Mouse (Mus musculus) MEL (cell line): Measurements from ENCODE around the gene Ube4a. TPM values are rescaled to one million over a fixed set of nuclear protein-coding genes. Genes with fewer than 3 reads are reported as not detected.

ENCODE experiments used
- DNase-seq: peaks from one replicate; pipeline ENCODE4 v3.0.0; 2011; ENCODE audit warnings: low read depth, low spot score
- H3K27ac ChIP-seq: 2 replicates; pipeline ENCODE4 v1.5.1; 2012; ENCODE audit warnings: low read depth, mild to moderate bottlenecking, control low read depth, low read length, moderate library complexity; ENCODE audit not compliant: control insufficient read depth
- H3K27me3 ChIP-seq, 2 experiments: fragments of 150-350 bp in 1 of 2; sonication (generic) in 1 of 2; 2 replicates each; pipeline ENCODE4 v1.6.1; 2012; ENCODE audit warnings: low read length in 2 of 2, mild to moderate bottlenecking in 2 of 2, improper control_type of control experiment in 1 of 2, moderate library complexity in 1 of 2; ENCODE audit not compliant: insufficient read depth in 2 of 2, control insufficient read depth in 1 of 2
- H3K36me3 ChIP-seq, 2 experiments: 2 replicates each; pipeline ENCODE4 v1.6.1; 2012 to 2014; ENCODE audit warnings: low read length in 2 of 2, improper control_type of control experiment in 1 of 2, inconsistent platforms in 1 of 2, mild to moderate bottlenecking in 1 of 2; ENCODE audit not compliant: insufficient read depth in 2 of 2, control insufficient read depth in 1 of 2
- H3K4me1 ChIP-seq, 2 experiments: fragments of 150-350 bp in 1 of 2; sonication (generic) in 1 of 2; 2 replicates each; pipeline ENCODE4 v1.6.1; 2012; ENCODE audit warnings: low read length in 2 of 2, improper control_type of control experiment in 1 of 2, mild to moderate bottlenecking in 1 of 2; ENCODE audit not compliant: insufficient read depth in 2 of 2, control insufficient read depth in 1 of 2
- H3K4me3 ChIP-seq, 2 experiments: fragments of 150-350 bp in 1 of 2; sonication (generic) in 1 of 2; 2 replicates each; pipeline ENCODE4 v1.5.1; 2012; ENCODE audit warnings: low read depth in 2 of 2, low read length in 2 of 2, mild to moderate bottlenecking in 2 of 2, moderate library complexity in 2 of 2, control low read depth in 1 of 2, improper control_type of control experiment in 1 of 2; ENCODE audit not compliant: control insufficient read depth in 1 of 2, insufficient read depth in 1 of 2
- H3K79me2 ChIP-seq: 2 replicates; pipeline ENCODE4 v1.6.1; 2012; ENCODE audit warnings: mild to moderate bottlenecking, low read length, moderate library complexity; ENCODE audit not compliant: control insufficient read depth, poor library complexity, insufficient read depth
- H3K9ac ChIP-seq: 2 replicates; pipeline ENCODE4 v1.6.1; 2012; ENCODE audit warnings: low read depth, mild to moderate bottlenecking, control low read depth, low read length, moderate library complexity; ENCODE audit not compliant: control insufficient read depth, poor library complexity, severe bottlenecking
- H3K9me3 ChIP-seq: fragments of 150-350 bp; sonication (generic); replicated peaks from 2 replicates; pipeline ENCODE4 v1.6.1; 2012; ENCODE audit warnings: mild to moderate bottlenecking, low read length, improper control_type of control experiment, moderate library complexity; ENCODE audit not compliant: insufficient read depth
- CHD1 ChIP-seq: IDR thresholded peaks from 2 replicates; pipeline ENCODE4 v1.6.1; 2012; ENCODE audit warnings: low read depth, mild to moderate bottlenecking, inconsistent platforms, low read length, improper control_type of control experiment
- CTCF ChIP-seq, 3 experiments: IDR thresholded peaks in 2 of 3; conservative IDR thresholded peaks in 1 of 3; 2 replicates each; pipeline ENCODE4 v1.5.1; 2011 to 2012; ENCODE audit warnings: low read length in 3 of 3, low read depth in 2 of 3, mild to moderate bottlenecking in 2 of 3, improper control_type of control experiment in 1 of 3, inconsistent platforms in 1 of 3, mixed read lengths in 1 of 3, moderate library complexity in 1 of 3; ENCODE audit not compliant: control insufficient read depth in 1 of 3, insufficient read depth in 1 of 3, poor library complexity in 1 of 3, severe bottlenecking in 1 of 3
- E2F4 ChIP-seq: IDR thresholded peaks from 2 replicates; pipeline ENCODE4 v1.6.1; 2011; ENCODE audit warnings: low read depth, low read length, improper control_type of control experiment, borderline replicate concordance
- EP300 ChIP-seq, 2 experiments: IDR thresholded peaks; 2 replicates each; pipeline ENCODE4 v1.6.1; 2011; ENCODE audit warnings: improper control_type of control experiment in 2 of 2, low read length in 2 of 2, low read depth in 1 of 2, mild to moderate bottlenecking in 1 of 2
- ETS1 ChIP-seq: IDR thresholded peaks from 2 replicates; pipeline ENCODE4 v1.6.1; 2012; ENCODE audit warnings: low read depth, mild to moderate bottlenecking, inconsistent platforms, low read length, improper control_type of control experiment, moderate library complexity
- GABPA ChIP-seq: IDR thresholded peaks from 2 replicates; pipeline ENCODE4 v1.6.1; 2012; ENCODE audit warnings: low read depth, mild to moderate bottlenecking, inconsistent platforms, low read length, improper control_type of control experiment, moderate library complexity
- GATA1 ChIP-seq: IDR thresholded peaks from 2 replicates; pipeline ENCODE4 v1.6.1; 2011; ENCODE audit warnings: low read depth, low read length, improper control_type of control experiment
- HCFC1 ChIP-seq: IDR thresholded peaks from 2 replicates; pipeline ENCODE4 v1.6.1; 2012; ENCODE audit warnings: low read depth, mild to moderate bottlenecking, inconsistent platforms, low read length, improper control_type of control experiment, moderate library complexity
- KAT2A ChIP-seq: conservative IDR thresholded peaks from 2 replicates; pipeline ENCODE4 v1.6.1; 2012; ENCODE audit warnings: low read depth, low read length, improper control_type of control experiment, inconsistent platforms
- MAX ChIP-seq: IDR thresholded peaks from 2 replicates; pipeline ENCODE4 v1.6.1; 2011; ENCODE audit warnings: low read length, improper control_type of control experiment
- MXI1 ChIP-seq: IDR thresholded peaks from 2 replicates; pipeline ENCODE4 v1.6.1; 2011; ENCODE audit warnings: mild to moderate bottlenecking, low read depth, low read length, improper control_type of control experiment
- MYB ChIP-seq: IDR thresholded peaks from 2 replicates; pipeline ENCODE4 v1.6.1; 2011; ENCODE audit warnings: mild to moderate bottlenecking, low read depth, low read length, improper control_type of control experiment
- MYC ChIP-seq: IDR thresholded peaks from 2 replicates; pipeline ENCODE4 v1.6.1; 2011; ENCODE audit warnings: low read depth, mild to moderate bottlenecking, low read length, improper control_type of control experiment, moderate library complexity
- NELFE ChIP-seq: IDR thresholded peaks from 2 replicates; pipeline ENCODE4 v1.6.1; 2011; ENCODE audit warnings: low read depth, low read length, improper control_type of control experiment
- POLR2A ChIP-seq, 2 experiments: IDR thresholded peaks; 2 replicates each; pipeline ENCODE4 v1.6.1; 2011 to 2012; ENCODE audit warnings: low read length in 2 of 2, mild to moderate bottlenecking in 2 of 2, control low read depth in 1 of 2, improper control_type of control experiment in 1 of 2, low read depth in 1 of 2, moderate library complexity in 1 of 2; ENCODE audit not compliant: control insufficient read depth in 1 of 2, insufficient read depth in 1 of 2, poor library complexity in 1 of 2
- POLR2AphosphoS2 ChIP-seq: IDR thresholded peaks from 2 replicates; pipeline ENCODE4 v1.6.1; 2011; ENCODE audit warnings: low read length, improper control_type of control experiment
- RCOR1 ChIP-seq: IDR thresholded peaks from 2 replicates; pipeline ENCODE4 v1.6.1; 2012; ENCODE audit warnings: low read depth, mild to moderate bottlenecking, inconsistent platforms, low read length, improper control_type of control experiment
- TBP ChIP-seq: IDR thresholded peaks from 2 replicates; pipeline ENCODE4 v1.8.0; 2011; ENCODE audit warnings: low read depth, low read length, improper control_type of control experiment
- TCF12 ChIP-seq: IDR thresholded peaks from 2 replicates; pipeline ENCODE4 v1.6.1; 2014; ENCODE audit warnings: low read depth, mild to moderate bottlenecking, inconsistent platforms, low read length, improper control_type of control experiment, moderate library complexity
- UBTF ChIP-seq: IDR thresholded peaks from 2 replicates; pipeline ENCODE4 v1.6.1; 2012; ENCODE audit warnings: low read depth, mild to moderate bottlenecking, inconsistent platforms, low read length, improper control_type of control experiment, moderate library complexity, borderline replicate concordance; ENCODE audit not compliant: insufficient read depth
- ZMIZ1 ChIP-seq: IDR thresholded peaks from 2 replicates; pipeline ENCODE4 v1.6.1; 2012; ENCODE audit warnings: low read depth, mild to moderate bottlenecking, inconsistent platforms, low read length, improper control_type of control experiment, moderate library complexity
- polyA plus RNA-seq, 2 experiments: library from polyadenylated mRNA; stranded (reverse) in 1 of 2; unstranded in 1 of 2; fragments of >175 nt in 1 of 2; fragments of >200 nt in 1 of 2; gene quantifications; 2 replicates each; pipeline versions ENCODE4 v1.2.1 to v1.2.4; 2012; ENCODE audit warnings: low replicate concordance in 2 of 2, low read depth in 1 of 2; ENCODE audit not compliant: insufficient read length in 2 of 2, insufficient read depth in 1 of 2, missing spikeins in 1 of 2
- total RNA-seq: library from RNA; depleted of rRNA; stranded (reverse); fragments of 300-350 nt; gene quantifications from 2 replicates; pipeline ENCODE4 v1.2.3, GENCODE M21; 2012

Ube4a gene
- total and polyA plus RNA-seq, 3 experiments = 24.2 to 37.9 (median 32.8) TPM

DNA sequence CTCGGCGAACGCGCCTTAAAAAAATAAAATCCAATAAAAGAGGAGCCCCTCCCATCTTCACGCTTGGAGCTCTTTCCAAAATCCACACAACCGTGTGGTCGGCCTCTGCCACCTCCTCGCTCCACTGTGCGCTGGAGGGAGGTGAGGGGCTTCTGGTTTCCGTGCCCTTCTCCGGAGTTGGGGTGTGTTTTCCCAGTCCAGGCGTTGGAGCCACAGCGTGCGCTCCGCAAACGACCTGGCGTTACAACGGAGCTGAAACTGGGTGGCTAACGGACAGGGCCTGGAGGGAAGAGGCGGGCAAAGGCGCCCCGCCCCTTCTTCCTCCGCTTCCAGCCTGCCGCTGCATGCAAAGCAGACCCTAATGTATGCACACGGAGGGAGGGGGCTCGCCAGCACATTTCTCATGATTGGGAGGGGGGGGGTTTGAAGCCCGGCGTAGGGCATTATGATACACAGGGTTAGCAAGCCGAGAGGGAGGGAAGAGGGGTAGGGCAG, 83.4 kb downstream of the Ube4a start:
- peak overlapping the region; percentile 76 to 79 for H3K4me3 ChIP-seq
- H3K27me3 ChIP-seq = peaks cover 0 to 2% of the 10 kb centered on the region in 2 experiments; a peak in 1 of 4 replicates
- DNase-seq = peak; percentile 90
- H3K27ac ChIP-seq = peak overlapping the region; percentile 93
- peaks cover 43% of the 10 kb centered on the region for H3K79me2 ChIP-seq
- peak overlapping the region; percentile 88 for H3K9ac ChIP-seq
- peaks cover 2 to 10% of the 10 kb centered on the region in 2 experiments; a peak in 3 of 4 replicates for H3K36me3 ChIP-seq
- H3K9me3 ChIP-seq = no peaks in the 10 kb centered on the region
- peaks cover 2 to 9% of the 10 kb centered on the region in 2 experiments; a peak in 2 of 4 replicates for H3K4me1 ChIP-seq
- TF ChIP-seq ZMIZ1 = peak; percentile 94
- TF ChIP-seq MXI1 = peak; percentile 15; the same call in 1 of the 2 replicates
- TF ChIP-seq NELFE = peak; percentile 91
- TF ChIP-seq TCF12 = 0 out of 2 replicates have a peak, but pooled peaks have one; percentile 42
- peak; percentile 28; the same call in 1 of the 2 replicates for TF ChIP-seq ETS1
- TF ChIP-seq MYC = peak; percentile 53; the same call in 1 of the 2 replicates
- no peak for TF ChIP-seq CTCF (IDR thresholded peaks at IDR 0.05 in 2 of 3, conservative IDR thresholded peaks at IDR 0.05 in 1 of 3; ENCODE audit: control insufficient read depth in 1 of 3, insufficient read depth in 1 of 3, low read depth in 2 of 3, low read length in 3 of 3, poor library complexity in 1 of 3, severe bottlenecking in 1 of 3)
- peak; percentile 79 for TF ChIP-seq POLR2AphosphoS2
- TF ChIP-seq E2F4 = 0 out of 2 replicates have a peak, but pooled peaks have one; percentile 40
- TF ChIP-seq GABPA = no peak
- no peak for TF ChIP-seq GATA1
- 0 out of 4 replicates have a peak, but pooled peaks of 1 of the 2 experiments have one; percentile 9 for TF ChIP-seq EP300 (IDR thresholded peaks at IDR 0.05; ENCODE audit: low read depth in 1 of 2, low read length in 2 of 2)
- 0 out of 2 replicates have a peak, but pooled peaks have one; percentile 20 for TF ChIP-seq UBTF
- TF ChIP-seq MAX = peak; percentile 71
- TF ChIP-seq POLR2A (IDR thresholded peaks at IDR 0.05; ENCODE audit: control insufficient read depth in 1 of 2, insufficient read depth in 1 of 2, low read depth in 1 of 2, low read length in 2 of 2, poor library complexity in 1 of 2) = peak; percentile 51 to 97
- TF ChIP-seq KAT2A = no peak
- TF ChIP-seq TBP = peak; percentile 69; the same call in 1 of the 2 replicates
- peak; percentile 83; the same call in 1 of the 2 replicates for TF ChIP-seq CHD1
- TF ChIP-seq MYB = peak; percentile 59
- peak; percentile 44; the same call in 1 of the 2 replicates for TF ChIP-seq RCOR1
- TF ChIP-seq HCFC1 = peak; percentile 59; the same call in 1 of the 2 replicates
